Mouse (Mus musculus) kidney, postnatal 0 days (tissue): ENCODE measurements around the gene Lyst. TPM values are rescaled to one million over a fixed set of nuclear protein-coding genes. Genes with fewer than 3 reads are reported as not detected.
A peak's percentile ranks its signal among the peaks of the same experiment; 100 is the strongest.

ENCODE experiments used
- ATAC-seq: fragments of 200-750 bp; cut with Nextera tagmentation; replicated peaks from 2 replicates; pipeline ENCODE4 v1.8.0; 2017; ENCODE audit warnings: low read depth, moderate number of reproducible peaks, moderate TSS enrichment, moderate library complexity; ENCODE audit not compliant: low FRiP score
- DNase-seq: peaks from one replicate; pipeline ENCODE4 v3.0.0-alpha.2; 2016; ENCODE audit warnings: low spot score
- H3K27ac ChIP-seq: fragments of 300-500 bp; sonication (generic); 2 replicates; pipeline ENCODE4 v1.5.1; 2014; ENCODE audit warnings: mild to moderate bottlenecking
- H3K27me3 ChIP-seq: fragments of 300-500 bp; sonication (generic); 2 replicates; pipeline ENCODE4 v1.6.1; 2014; ENCODE audit warnings: low read length, mixed read lengths; ENCODE audit not compliant: insufficient read depth
- H3K36me3 ChIP-seq: fragments of 300-500 bp; sonication (generic); 2 replicates; pipeline ENCODE4 v1.6.1; 2014; ENCODE audit warnings: low read length, mixed read lengths; ENCODE audit not compliant: insufficient read depth
- H3K4me1 ChIP-seq: fragments of 300-500 bp; sonication (generic); replicated peaks from 2 replicates; pipeline ENCODE4 v1.6.1; 2014; ENCODE audit warnings: antibody characterized with exemption, low read length, mixed read lengths; ENCODE audit not compliant: insufficient read depth
- H3K4me2 ChIP-seq: fragments of 300-500 bp; sonication (generic); 2 replicates; pipeline ENCODE4 v1.6.1; 2014; ENCODE audit warnings: mild to moderate bottlenecking, low read length, moderate library complexity, mixed read lengths
- H3K4me3 ChIP-seq: fragments of 300-500 bp; sonication (generic); replicated peaks from 2 replicates; pipeline ENCODE4 v1.5.1; 2014; ENCODE audit warnings: low read depth, low read length
- H3K9ac ChIP-seq: fragments of 300-500 bp; sonication (generic); 2 replicates; pipeline ENCODE4 v1.6.1; 2014; ENCODE audit warnings: low read depth, low read length
- H3K9me3 ChIP-seq: fragments of 300-500 bp; sonication (generic); replicated peaks from 2 replicates; pipeline ENCODE4 v1.6.1; 2016; ENCODE audit warnings: low read length, inconsistent platforms, mixed read lengths
- CTCF ChIP-seq: IDR thresholded peaks from 2 replicates; pipeline ENCODE4 v1.5.1; 2016; ENCODE audit warnings: antibody characterized with exemption, low read depth, mild to moderate bottlenecking, moderate library complexity
- WGBS: fragments of 180-500 bp; shearing (Covaris S2); extraction: QIAGEN DNeasy Blood & Tissue Kit; methylation state at CpG from one replicate; pipeline ENCODE4 v1.1.7; 2014; 5-methylcytosine and 5-hydroxymethylcytosine counted together
- polyA plus RNA-seq: library from polyadenylated mRNA; unstranded; fragments of >200 nt; fragmentation: Nextera tagmentation; extraction: Ambion mirVana; gene quantifications from 2 replicates; pipeline ENCODE4 v1.2.1, GENCODE M21; 2015

Gene Lyst
- polyA plus RNA-seq, 1 experiment from 2014 or later, result 3.8 TPM

- no peaks in the 10 kb centered on the region for H3K36me3 ChIP-seq
- no peak overlapping the region for H3K4me2 ChIP-seq
- TF ChIP-seq CTCF, result no peak
- 63% methylated on average over 9 of the region's 9 CpGs for WGBS
- no peak overlapping the region for H3K9ac ChIP-seq
- no peaks in the 10 kb centered on the region for H3K9me3 ChIP-seq
- ATAC-seq (no peak), DNase-seq (peak; percentile 23)
- H3K4me1 ChIP-seq, result no peaks in the 10 kb centered on the region; the same call in 1 of the 2 replicates
- H3K27me3 ChIP-seq, result no peaks in the 10 kb centered on the region
- no peak overlapping the region for H3K4me3 ChIP-seq
- no peak overlapping the region for H3K27ac ChIP-seq
These were observed 40.2 kb upstream of the Lyst start for GRCm38 (mm10) chr13:13549687-13550660.

- 58% methylated on average over 3 of the region's 3 CpGs for WGBS
- H3K4me2 ChIP-seq, result no peak overlapping the region
- DNase-seq (no peak), ATAC-seq (no peak)
- H3K4me1 ChIP-seq, result no peaks in the 10 kb centered on the region; the same call in 1 of the 2 replicates
- H3K4me3 ChIP-seq, result no peak overlapping the region
- H3K36me3 ChIP-seq, result no peaks in the 10 kb centered on the region
- no peaks in the 10 kb centered on the region for H3K9me3 ChIP-seq
- H3K27ac ChIP-seq, result no peak overlapping the region
- no peak overlapping the region for H3K9ac ChIP-seq
- H3K27me3 ChIP-seq, result no peaks in the 10 kb centered on the region
- TF ChIP-seq CTCF, result no peak
These were observed 38.2 kb upstream of the Lyst start for GRCm38 (mm10) chr13:13552020-13552419.

- no peak for TF ChIP-seq CTCF
- Histone ChIP-seq H3K4me1 (no peaks in the 10 kb centered on the region; the same call in 1 of the 2 replicates), H3K9ac (no peak overlapping the region), H3K4me3 (no peak overlapping the region), H3K27ac (no peak overlapping the region), H3K9me3 (no peaks in the 10 kb centered on the region), H3K27me3 (no peaks in the 10 kb centered on the region), H3K36me3 (no peaks in the 10 kb centered on the region), H3K4me2 (no peak overlapping the region)
- DNase-seq, result no peak
- ATAC-seq, result no peak
- 70% methylated on average over 1 of the region's 1 CpGs for WGBS
These were observed 36.5 kb upstream of the Lyst start for GRCm38 (mm10) chr13:13553660-13554059.

GRCm38 (mm10) chr13:13555196-13555595 lies 35.0 kb upstream of the Lyst start:
- ATAC-seq (no peak), DNase-seq (no peak)
- TF ChIP-seq CTCF, result no peak
- Histone ChIP-seq H3K4me2 (no peak overlapping the region), H3K4me3 (no peak overlapping the region), H3K9ac (no peak overlapping the region), H3K4me1 (no peaks in the 10 kb centered on the region), H3K36me3 (no peaks in the 10 kb centered on the region), H3K9me3 (no peaks in the 10 kb centered on the region), H3K27me3 (no peaks in the 10 kb centered on the region), H3K27ac (no peak overlapping the region)
- 93% methylated on average over 3 of the region's 3 CpGs for WGBS

DNA sequence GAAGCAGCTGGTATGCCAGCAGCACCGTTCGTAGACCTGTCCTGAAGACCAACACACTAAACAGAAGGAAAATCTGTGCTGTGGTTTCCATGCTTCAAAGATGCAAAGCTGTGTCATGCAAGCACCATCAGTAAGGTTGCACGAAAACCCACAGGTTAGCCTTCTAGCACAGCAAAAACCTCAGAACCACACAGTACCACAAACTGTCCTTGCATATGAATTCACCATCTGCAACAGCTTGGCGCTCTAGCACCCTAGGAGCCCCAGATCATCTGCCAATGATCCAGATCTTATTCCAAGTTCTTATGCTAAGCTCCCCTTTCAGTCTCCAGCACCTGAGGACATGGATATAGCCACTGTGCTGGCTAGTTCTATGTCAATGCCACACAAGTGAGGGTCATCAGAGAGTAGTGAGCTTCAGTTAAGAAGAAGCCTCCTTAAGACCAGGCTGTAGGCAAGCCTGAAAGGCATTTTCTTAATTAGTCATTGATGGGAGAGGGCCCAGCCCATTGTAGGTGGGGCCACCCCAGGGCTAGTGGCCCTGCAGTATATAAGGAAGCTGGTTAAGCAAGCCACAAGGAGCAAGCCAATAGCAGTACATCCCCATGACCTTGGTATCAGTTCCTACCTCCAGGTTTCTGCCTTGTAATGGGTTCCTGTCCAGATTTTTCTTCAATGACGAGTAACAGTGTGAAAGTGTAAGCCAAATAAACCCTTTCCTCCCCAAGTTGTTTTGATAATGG lies 33.0 kb upstream of the Lyst start:
- DNase-seq (no peak), ATAC-seq (no peak)
- H3K4me1 ChIP-seq, result no peaks in the 10 kb centered on the region
- 82% methylated on average over 5 of the region's 5 CpGs for WGBS
- no peak overlapping the region for H3K27ac ChIP-seq
- no peaks in the 10 kb centered on the region for H3K36me3 ChIP-seq
- no peak for TF ChIP-seq CTCF
- no peaks in the 10 kb centered on the region for H3K9me3 ChIP-seq
- H3K4me3 ChIP-seq, result no peak overlapping the region
- no peaks in the 10 kb centered on the region for H3K27me3 ChIP-seq
- no peak overlapping the region for H3K4me2 ChIP-seq
- no peak overlapping the region for H3K9ac ChIP-seq

DNA sequence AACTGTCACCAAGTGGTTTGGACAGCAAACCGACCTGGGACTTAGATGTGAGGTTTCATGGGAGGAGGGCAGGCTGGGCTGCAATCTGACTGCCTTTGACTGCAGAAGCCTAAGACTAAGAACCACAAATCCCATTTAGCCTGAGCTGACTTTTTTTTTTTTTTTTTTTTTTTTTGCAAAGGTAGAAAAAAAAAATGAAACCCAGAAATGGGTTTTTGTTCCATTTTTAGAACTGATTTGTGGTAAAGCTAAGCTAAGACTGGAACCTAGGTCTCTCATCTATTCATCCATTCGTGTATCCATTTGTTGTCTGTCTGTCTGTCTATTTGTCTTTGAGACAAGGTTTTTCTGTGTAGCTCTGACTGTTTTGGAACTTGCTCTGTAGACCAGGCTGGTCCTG lies 31.9 kb upstream of the Lyst start:
- H3K27me3 ChIP-seq, result no peaks in the 10 kb centered on the region
- no peak overlapping the region for H3K9ac ChIP-seq
- no peaks in the 10 kb centered on the region for H3K4me1 ChIP-seq
- H3K4me3 ChIP-seq, result no peak overlapping the region
- no peaks in the 10 kb centered on the region for H3K36me3 ChIP-seq
- WGBS, result 64% methylated on average over 2 of the region's 2 CpGs
- no peak for TF ChIP-seq CTCF
- DNase-seq (no peak), ATAC-seq (no peak)
- H3K4me2 ChIP-seq, result no peak overlapping the region
- H3K9me3 ChIP-seq, result no peaks in the 10 kb centered on the region
- H3K27ac ChIP-seq, result no peak overlapping the region
